Mouse (Mus musculus) liver, embryonic 15.5 days (tissue): Measurements from ENCODE around the gene Pltp. TPM values are rescaled to one million over a fixed set of nuclear protein-coding genes. Genes with fewer than 3 reads are reported as not detected.
"Not testable (repeated sequence)": the region's sequence is repeated elsewhere in the genome, so short reads cannot be mapped to it uniquely, and the experiment has no call there.

ENCODE experiments used
- ATAC-seq: fragments of 200-750 bp; cut with Nextera tagmentation; 2 replicates; pipeline ENCODE4 v1.8.0; 2017; ENCODE audit warnings: moderate number of reproducible peaks, mild to moderate bottlenecking, moderate library complexity; ENCODE audit not compliant: insufficient read depth
- H3K27ac ChIP-seq: fragments of 300-500 bp; sonication (generic); replicated peaks from 2 replicates; pipeline ENCODE4 v1.5.1; 2015; ENCODE audit warnings: mild to moderate bottlenecking, inconsistent platforms
- H3K27me3 ChIP-seq: fragments of 300-500 bp; sonication (generic); 2 replicates; pipeline ENCODE4 v1.6.1; 2015; ENCODE audit warnings: mild to moderate bottlenecking, inconsistent platforms
- H3K36me3 ChIP-seq: fragments of 300-500 bp; sonication (generic); replicated peaks from 2 replicates; pipeline ENCODE4 v1.6.1; 2015; ENCODE audit warnings: moderate library complexity, mild to moderate bottlenecking, inconsistent platforms
- H3K4me1 ChIP-seq: fragments of 300-500 bp; sonication (generic); replicated peaks from 2 replicates; pipeline ENCODE4 v1.6.1; 2015; ENCODE audit warnings: inconsistent platforms
- H3K4me2 ChIP-seq: fragments of 300-500 bp; sonication (generic); 2 replicates; pipeline ENCODE4 v1.6.1; 2015; ENCODE audit warnings: moderate library complexity, mild to moderate bottlenecking, inconsistent platforms
- H3K4me3 ChIP-seq: fragments of 300-500 bp; sonication (generic); replicated peaks from 2 replicates; pipeline ENCODE4 v1.5.1; 2015; ENCODE audit warnings: mild to moderate bottlenecking, inconsistent platforms
- H3K9ac ChIP-seq: fragments of 300-500 bp; sonication (generic); 2 replicates; pipeline ENCODE4 v1.6.1; 2015; ENCODE audit warnings: moderate library complexity, mild to moderate bottlenecking, inconsistent platforms
- H3K9me3 ChIP-seq: fragments of 300-500 bp; sonication (generic); replicated peaks from 2 replicates; pipeline ENCODE4 v1.6.1; 2016; ENCODE audit warnings: inconsistent platforms
- WGBS: fragments of 180-500 bp; shearing (Covaris S2); methylation state at CpG from one replicate; pipeline ENCODE4 v1.1.7; 2015; ENCODE audit warnings: mixed read lengths; ENCODE audit not compliant: insufficient replicate concordance; 5-methylcytosine and 5-hydroxymethylcytosine counted together
- polyA plus RNA-seq: library from polyadenylated mRNA; unstranded; fragments of >200 nt; fragmentation: Nextera tagmentation; extraction: Ambion mirVana; gene quantifications from 2 replicates; pipeline ENCODE4 v1.2.1, GENCODE M21; 2015

Pltp gene
- polyA plus RNA-seq, 1 experiment from 2014 or later = 17.8 TPM

GRCm38 (mm10) chr2:164804533-164805331 is 52.8 kb downstream of the Pltp start, which contains the start of the genes Acot8 and Zswim3:
TSS of gene Acot8 (minus strand) at chr2:164804882.
TSS of gene Zswim3 (plus strand) at chr2:164805098.
- Histone ChIP-seq H3K9me3 (no peaks in the 10 kb centered on the region), H3K27ac (peak within 1 kb of the TSS; percentile 99), H3K4me1 (peaks cover 39% of the 10 kb centered on the region), H3K4me3 (peak within 1 kb of the TSS; percentile 92), H3K27me3 (no peaks in the 10 kb centered on the region), H3K9ac (peak within 1 kb of the TSS; percentile 89), H3K4me2 (peak within 1 kb of the TSS; percentile 91), H3K36me3 (peaks cover 43% of the 10 kb centered on the region)
- peak; percentile 93 for ATAC-seq
- WGBS = under 1% methylated on average over 47 of the region's 47 CpGs

GRCm38 (mm10) chr2:164803921-164804313 is 53.6 kb downstream of the Pltp start:
- ATAC-seq = no peak

GRCm38 (mm10) chr2:164803201-164803920 is 54.1 kb downstream of the Pltp start:
- no peak for ATAC-seq
- Histone ChIP-seq H3K36me3 (peaks cover 44% of the 10 kb centered on the region), H3K27me3 (no peaks in the 10 kb centered on the region), H3K9me3 (no peaks in the 10 kb centered on the region), H3K4me3 (peak overlapping the region; percentile 92), H3K9ac (peak overlapping the region; percentile 89), H3K4me1 (peaks cover 39% of the 10 kb centered on the region), H3K4me2 (peak overlapping the region; percentile 78), H3K27ac (peak overlapping the region; percentile 90)
- 72% methylated on average over 16 of the region's 16 CpGs for WGBS

More at GRCm38 (mm10) chr2:164803921-164804313, 53.6 kb downstream of the Pltp start:
- Histone ChIP-seq H3K4me1 (peaks cover 39% of the 10 kb centered on the region), H3K9me3 (no peaks in the 10 kb centered on the region), H3K9ac (peak overlapping the region; percentile 89), H3K27ac (peak overlapping the region; percentile 90), H3K4me2 (peak overlapping the region; percentile 78), H3K27me3 (no peaks in the 10 kb centered on the region), H3K36me3 (peaks cover 43% of the 10 kb centered on the region), H3K4me3 (peak overlapping the region; percentile 92)
- 48% methylated on average over 1 of the region's 1 CpGs for WGBS

GRCm38 (mm10) chr2:164800252-164801004 is 57.1 kb downstream of the Pltp start:
- Histone ChIP-seq H3K9ac (no peak overlapping the region), H3K36me3 (peaks cover 70% of the 10 kb centered on the region), H3K4me1 (peaks cover 19% of the 10 kb centered on the region), H3K27me3 (no peaks in the 10 kb centered on the region), H3K4me3 (no peak overlapping the region), H3K4me2 (no peak overlapping the region), H3K9me3 (no peaks in the 10 kb centered on the region), H3K27ac (no peak overlapping the region)
- ATAC-seq = no peak
- WGBS = 80% methylated on average over 13 of the region's 13 CpGs

- H3K27me3 ChIP-seq, H3K9ac ChIP-seq, H3K9me3 ChIP-seq, H3K4me2 ChIP-seq, H3K27ac ChIP-seq, H3K4me3 ChIP-seq, ATAC-seq: not testable (repeated sequence)
- H3K4me1 ChIP-seq = peaks cover 14% of the 10 kb centered on the region
- 59% methylated on average over 6 of the region's 6 CpGs for WGBS
- H3K36me3 ChIP-seq = peaks cover 88% of the 10 kb centered on the region
Observed at GRCm38 (mm10) chr2:164798554-164798953, 59.0 kb downstream of the Pltp start.

- Histone ChIP-seq H3K4me2 (no peak overlapping the region), H3K9me3 (no peaks in the 10 kb centered on the region), H3K9ac (no peak overlapping the region), H3K4me1 (peaks cover 14% of the 10 kb centered on the region), H3K4me3 (no peak overlapping the region), H3K27me3 (no peaks in the 10 kb centered on the region), H3K27ac (no peak overlapping the region), H3K36me3 (peaks cover 93% of the 10 kb centered on the region)
- WGBS = 73% methylated on average over 4 of the region's 4 CpGs
- no peak for ATAC-seq
Observed at GRCm38 (mm10) chr2:164795868-164796267, 61.6 kb downstream of the Pltp start.

GRCm38 (mm10) chr2:164794293-164794692 is 63.2 kb downstream of the Pltp start:
- H3K36me3 ChIP-seq = peaks cover 85% of the 10 kb centered on the region
- 28% methylated on average over 5 of the region's 5 CpGs for WGBS
- H3K9ac ChIP-seq = no peak overlapping the region
- peaks cover 21% of the 10 kb centered on the region for H3K4me1 ChIP-seq
- H3K27me3 ChIP-seq = no peaks in the 10 kb centered on the region
- ATAC-seq = peak; percentile 49
- H3K27ac ChIP-seq = no peak overlapping the region
- no peak overlapping the region for H3K4me2 ChIP-seq
- H3K9me3 ChIP-seq = no peaks in the 10 kb centered on the region
- H3K4me3 ChIP-seq = no peak overlapping the region

- peaks cover 24% of the 10 kb centered on the region for H3K4me1 ChIP-seq
- no peak for ATAC-seq
- H3K9ac ChIP-seq = no peak overlapping the region
- no peaks in the 10 kb centered on the region for H3K27me3 ChIP-seq
- H3K27ac ChIP-seq = peak overlapping the region; percentile 46; the same call in 1 of the 2 replicates
- H3K9me3 ChIP-seq = no peaks in the 10 kb centered on the region
- H3K4me2 ChIP-seq = no peak overlapping the region
- 76% methylated on average over 2 of the region's 2 CpGs for WGBS
- H3K36me3 ChIP-seq = peaks cover 84% of the 10 kb centered on the region
- no peak overlapping the region for H3K4me3 ChIP-seq
Observed at GRCm38 (mm10) chr2:164793772-164794171, 63.7 kb downstream of the Pltp start.

GRCm38 (mm10) chr2:164793236-164793635 is 64.3 kb downstream of the Pltp start:
- peak overlapping the region; percentile 42; the same call in 1 of the 2 replicates for H3K27ac ChIP-seq
- no peaks in the 10 kb centered on the region for H3K27me3 ChIP-seq
- peaks cover 30% of the 10 kb centered on the region for H3K4me1 ChIP-seq
- no peak overlapping the region for H3K4me2 ChIP-seq
- H3K9me3 ChIP-seq = no peaks in the 10 kb centered on the region
- peak; percentile 17; the same call in 1 of the 2 replicates for ATAC-seq
- WGBS = 85% methylated on average over 3 of the region's 3 CpGs
- peaks cover 82% of the 10 kb centered on the region for H3K36me3 ChIP-seq
- no peak overlapping the region for H3K9ac ChIP-seq
- no peak overlapping the region for H3K4me3 ChIP-seq

GRCm38 (mm10) chr2:164792400-164793190 is 64.9 kb downstream of the Pltp start:
- H3K27me3 ChIP-seq = no peaks in the 10 kb centered on the region
- H3K27ac ChIP-seq = 0 out of 2 replicates have a peak overlapping the region, but pooled peaks have one; percentile 33
- H3K36me3 ChIP-seq = peaks cover 79% of the 10 kb centered on the region
- no peak overlapping the region for H3K9ac ChIP-seq
- no peak for ATAC-seq
- no peak overlapping the region for H3K4me2 ChIP-seq
- 83% methylated on average over 12 of the region's 12 CpGs for WGBS
- no peak overlapping the region for H3K4me3 ChIP-seq
- peaks cover 35% of the 10 kb centered on the region for H3K4me1 ChIP-seq
- no peaks in the 10 kb centered on the region for H3K9me3 ChIP-seq
